Mouse (Mus musculus) mouse embryonic stem cell (cell line): ENCODE data around the gene Srxn1.

Source experiments
- in situ Hi-C, 2 experiments: fragments of 300-500 bp; cut with MboI; formaldehyde crosslinking; loops; 1 replicate in 1 of 2; 3 replicates in 1 of 2; pipeline ENCODE4 v1.14.3; 2019 to 2020; ENCODE audit warnings: low sequenced_read_pairs in 2 of 2, low pct_unique_long_range_greater_than_20kb in 1 of 2, mixed read lengths in 1 of 2; ENCODE audit not compliant: unreplicated experiment in 1 of 2

Gene Srxn1

GRCm38 (mm10) chr2:152111311-152111710 is 6.0 kb downstream of the Srxn1 start:
- in situ Hi-C loops: loop anchor here in 1 of 2 experiments (10.0 kb wide), 1 partner anchor 83 kb away; no protein-coding TSS in a partner anchor

- in situ Hi-C loops: loop anchor here in 1 of 2 experiments (10.0 kb wide), 1 partner anchor 83 kb away; no protein-coding TSS in a partner anchor
Observed at GRCm38 (mm10) chr2:152111920-152112319, 6.6 kb downstream of the Srxn1 start.

- in situ Hi-C loops: loop anchor here in 1 of 2 experiments (10.0 kb wide), 1 partner anchor 82 kb away; no protein-coding TSS in a partner anchor
Observed at GRCm38 (mm10) chr2:152112490-152112889, 7.2 kb downstream of the Srxn1 start.

GRCm38 (mm10) chr2:152112970-152113369 is 7.7 kb downstream of the Srxn1 start:
- in situ Hi-C loops: loop anchor here in 1 of 2 experiments (10.0 kb wide), 1 partner anchor 82 kb away; no protein-coding TSS in a partner anchor

- in situ Hi-C loops: loop anchor here in 1 of 2 experiments (10.0 kb wide), 1 partner anchor 80 kb away; no protein-coding TSS in a partner anchor
Observed at GRCm38 (mm10) chr2:152114057-152114975, 9.0 kb downstream of the Srxn1 start.

- in situ Hi-C loops: loop anchor here in 1 of 2 experiments (10.0 kb wide), 1 partner anchor 77 kb away; no protein-coding TSS in a partner anchor
Observed at GRCm38 (mm10) chr2:152117694-152118093, 12.4 kb downstream of the Srxn1 start.

- in situ Hi-C loops: loop anchor here in 1 of 2 experiments (10.0 kb wide), 1 partner anchor 75 kb away; no protein-coding TSS in a partner anchor
Observed at GRCm38 (mm10) chr2:152119228-152119865, 14.0 kb downstream of the Srxn1 start.

- in situ Hi-C loops: no loop called here
Observed at GRCm38 (mm10) chr2:152122896-152123295, 17.6 kb downstream of the Srxn1 start.

- in situ Hi-C loops: no loop called here
Observed at GRCm38 (mm10) chr2:152128597-152128996, 23.3 kb downstream of the Srxn1 start.

GRCm38 (mm10) chr2:152129778-152130177 is 24.5 kb downstream of the Srxn1 start:
- in situ Hi-C loops: no loop called here

GRCm38 (mm10) chr2:152132016-152132415 is 26.7 kb downstream of the Srxn1 start:
- in situ Hi-C loops: no loop called here

- in situ Hi-C loops: no loop called here
Observed at GRCm38 (mm10) chr2:152132691-152133090, 27.4 kb downstream of the Srxn1 start.

GRCm38 (mm10) chr2:152139191-152139987 is 34.1 kb downstream of the Srxn1 start:
- in situ Hi-C loops: no loop called here

- in situ Hi-C loops: no loop called here
Observed at GRCm38 (mm10) chr2:152140941-152141340, 35.6 kb downstream of the Srxn1 start.

GRCm38 (mm10) chr2:152141491-152141890 is 36.2 kb downstream of the Srxn1 start:
- in situ Hi-C loops: no loop called here

GRCm38 (mm10) chr2:152142046-152142445 is 36.7 kb downstream of the Srxn1 start:
- in situ Hi-C loops: no loop called here

- in situ Hi-C loops: no loop called here
Observed at GRCm38 (mm10) chr2:152142571-152142970, 37.3 kb downstream of the Srxn1 start.
